Mouse (Mus musculus) ZHBTc4 (cell line): ENCODE measurements around the gene Rhog.
A peak's percentile ranks its signal among the peaks of the same experiment; 100 is the strongest.

ENCODE experiments used
- DNase-seq: peaks from one replicate; pipeline ENCODE4 v3.0.0-alpha.2; 2011; ENCODE audit warnings: low read depth, low spot score

Gene Rhog

GRCm38 (mm10) chr7:102250631-102251214 lies 5.1 kb downstream of the Rhog start:
- peak; percentile 81 for DNase-seq

GRCm38 (mm10) chr7:102249896-102250630 lies 5.8 kb downstream of the Rhog start:
- peak; percentile 80 for DNase-seq

- DNase-seq = peak; percentile 64
Observed at GRCm38 (mm10) chr7:102249531-102249895, 6.3 kb downstream of the Rhog start.

DNA sequence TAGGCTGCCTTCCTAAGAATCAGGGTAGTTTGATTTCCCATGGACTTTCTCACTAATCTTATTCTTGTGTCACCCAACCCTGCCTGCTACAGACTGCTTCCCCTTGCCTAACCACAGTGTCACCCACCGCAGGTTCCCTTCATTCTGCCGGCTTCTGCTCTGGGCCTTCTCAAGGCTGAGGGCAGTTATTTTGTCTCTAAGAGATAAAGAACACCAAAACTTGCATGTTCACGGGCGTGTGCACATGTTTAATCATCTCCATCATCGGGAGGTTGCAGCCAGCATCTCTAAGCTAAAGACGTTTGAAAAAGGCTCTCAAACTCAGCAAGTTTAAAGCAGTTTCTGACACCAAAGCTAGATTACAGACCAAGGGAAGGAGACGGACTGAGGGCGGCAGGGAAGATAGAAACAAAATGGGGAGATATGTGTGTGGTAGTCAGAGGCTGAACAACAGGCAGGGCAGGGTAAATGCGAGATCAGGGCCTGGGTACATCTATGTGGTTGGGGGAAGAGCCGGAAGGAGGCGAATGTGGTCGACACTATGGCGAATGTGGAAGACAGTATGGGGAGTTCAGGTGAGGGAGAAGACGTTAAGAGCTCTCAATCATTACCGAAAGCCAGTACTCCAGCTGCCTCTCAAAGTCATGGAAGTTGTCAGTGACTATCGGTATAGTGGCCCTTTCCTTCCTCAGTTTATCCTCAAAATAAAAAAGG lies 7.0 kb downstream of the Rhog start:
- DNase-seq = no peak

DNA sequence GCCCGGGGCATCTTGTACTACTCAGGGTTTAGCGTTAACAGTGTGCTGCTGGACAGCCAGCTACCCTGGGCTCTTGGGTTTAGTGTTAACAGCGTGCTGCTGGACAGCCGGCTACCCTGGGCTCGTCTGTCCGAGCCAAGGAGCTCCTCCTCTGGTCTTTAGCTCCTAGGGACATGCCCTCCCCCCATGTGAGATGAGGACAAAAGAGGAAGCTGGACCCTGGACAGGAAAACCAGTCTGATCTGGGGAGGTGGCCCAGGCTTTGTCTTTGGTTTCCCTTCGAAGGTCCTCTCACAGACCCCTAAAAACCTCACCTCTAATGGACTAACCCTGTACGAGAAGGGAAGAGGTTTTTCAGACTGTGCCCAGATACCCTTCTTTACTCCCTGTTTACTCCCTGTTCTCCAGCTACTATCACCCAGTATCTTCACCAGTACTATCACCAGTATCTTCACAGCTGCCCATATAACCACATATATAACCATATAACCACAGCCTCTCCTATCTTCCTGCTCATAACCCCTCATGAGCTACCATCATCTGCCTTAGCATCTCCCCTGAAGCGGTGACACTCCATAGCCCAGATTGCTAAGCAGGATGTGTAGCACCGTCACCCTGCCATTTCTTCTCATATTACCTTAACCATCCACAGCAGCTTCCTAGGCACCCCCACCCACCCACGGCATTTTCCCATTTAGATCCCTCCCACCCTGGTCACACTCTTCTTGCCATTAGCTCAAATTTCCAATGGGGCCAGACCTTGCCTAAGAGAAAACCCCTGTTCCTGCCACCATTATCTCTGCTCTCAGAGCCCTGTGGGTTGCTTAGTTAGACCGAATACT lies 8.7 kb downstream of the Rhog start:
- no peak for DNase-seq

GRCm38 (mm10) chr7:102246265-102246664 lies 9.6 kb downstream of the Rhog start:
- DNase-seq = no peak

DNA sequence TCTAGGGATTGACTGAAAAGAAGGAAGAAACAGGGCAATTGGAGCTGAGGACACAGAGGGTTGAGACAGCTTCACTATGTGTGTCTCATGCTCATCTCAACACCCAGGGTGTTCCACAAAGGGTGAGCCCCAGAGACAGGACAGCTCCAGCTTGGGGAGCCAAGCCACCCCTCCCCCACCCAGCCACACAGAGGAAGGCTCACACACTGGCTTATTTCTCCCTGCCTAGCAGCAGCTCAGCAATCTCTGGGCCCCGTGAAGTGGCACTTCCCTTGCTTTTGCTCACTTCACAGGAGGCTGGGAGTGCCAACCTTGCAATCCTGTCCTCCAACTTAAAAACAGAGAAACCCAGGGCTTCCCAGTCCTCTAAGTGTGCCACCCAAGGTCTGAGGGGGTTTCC lies 10.1 kb downstream of the Rhog start:
- DNase-seq = no peak

DNA sequence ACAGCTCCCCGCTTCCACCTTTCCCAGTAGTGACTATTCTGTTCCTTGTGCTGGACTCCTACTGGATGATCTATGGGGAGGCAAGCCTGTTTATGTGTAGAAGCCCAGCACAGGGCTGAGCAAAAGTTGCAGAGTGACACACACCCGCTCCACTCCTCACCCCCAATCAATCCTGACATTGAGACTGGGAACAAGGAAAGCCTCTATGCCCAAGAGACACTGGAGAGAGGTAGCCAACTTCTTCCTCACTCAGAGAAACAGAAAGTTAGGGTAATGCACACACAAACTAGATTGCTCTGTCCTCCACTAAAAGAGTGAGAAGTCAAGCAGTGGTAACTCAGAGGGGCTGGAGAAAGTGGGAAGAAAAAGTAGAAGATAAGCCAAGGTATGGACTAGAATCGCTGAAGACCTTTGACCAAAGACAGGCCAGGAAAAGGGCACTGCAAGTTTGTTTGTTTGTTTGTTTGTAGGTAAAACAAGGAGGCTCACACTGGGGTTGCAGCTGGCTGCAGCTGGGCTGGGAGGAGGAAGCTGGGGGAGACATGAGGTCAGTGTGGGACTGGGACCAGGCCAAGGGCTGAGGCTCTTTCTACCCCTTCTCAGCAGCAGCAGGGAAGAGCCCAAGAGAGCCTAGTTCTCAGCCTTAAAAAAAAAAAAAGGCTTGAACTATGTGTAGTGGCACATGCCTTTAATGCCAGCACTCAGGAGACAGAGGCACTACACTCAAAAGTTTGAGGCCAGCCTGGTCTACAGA lies 10.9 kb downstream of the Rhog start:
- DNase-seq = no peak

DNA sequence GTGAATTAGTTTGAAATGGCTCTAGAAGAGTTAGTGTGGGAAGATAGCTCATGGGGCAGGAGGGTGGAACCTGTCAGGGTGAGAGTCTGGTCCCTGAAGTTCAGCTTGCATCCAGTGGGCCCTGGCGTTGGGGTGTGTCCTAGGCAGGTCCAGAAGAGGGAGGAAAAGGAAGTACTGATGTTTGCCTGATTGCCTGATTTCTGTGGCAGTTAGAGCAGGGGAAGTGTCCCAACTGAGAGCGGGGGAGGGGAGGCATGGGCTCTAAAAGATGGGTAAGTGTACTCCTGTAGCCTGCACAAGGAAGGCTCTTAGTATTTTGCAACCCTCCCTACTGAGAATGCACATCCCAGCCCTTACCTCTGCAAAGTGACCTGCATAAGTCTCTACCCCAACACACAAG lies 12.0 kb downstream of the Rhog start:
- DNase-seq = peak; percentile 34

GRCm38 (mm10) chr7:102242917-102243316 lies 12.9 kb downstream of the Rhog start:
- no peak for DNase-seq

- no peak for DNase-seq
Observed at GRCm38 (mm10) chr7:102242371-102242770, 13.5 kb downstream of the Rhog start.

DNA sequence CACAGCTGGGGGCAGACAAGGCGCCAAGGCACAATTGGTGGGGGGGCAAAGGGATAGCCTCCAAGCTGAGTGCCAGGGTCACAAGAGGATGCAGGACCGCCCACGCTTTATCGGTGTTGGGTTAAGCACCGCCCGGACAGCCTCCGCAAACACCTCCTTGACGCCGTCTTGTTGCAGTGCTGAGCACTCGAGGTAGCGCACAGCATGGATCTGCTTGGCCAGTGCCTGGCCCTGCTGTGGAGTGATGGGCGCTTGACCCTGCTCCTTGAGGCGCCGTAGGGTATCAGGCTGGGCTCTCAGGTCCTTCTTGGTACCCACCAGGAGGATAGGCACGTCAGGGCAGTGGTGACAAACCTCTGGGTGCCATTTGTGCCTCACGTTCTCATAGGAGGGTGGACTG lies 16.3 kb downstream of the Rhog start:
- peak; percentile 23 for DNase-seq

GRCm38 (mm10) chr7:102238686-102239286 lies 17.1 kb downstream of the Rhog start:
- DNase-seq = no peak

DNA sequence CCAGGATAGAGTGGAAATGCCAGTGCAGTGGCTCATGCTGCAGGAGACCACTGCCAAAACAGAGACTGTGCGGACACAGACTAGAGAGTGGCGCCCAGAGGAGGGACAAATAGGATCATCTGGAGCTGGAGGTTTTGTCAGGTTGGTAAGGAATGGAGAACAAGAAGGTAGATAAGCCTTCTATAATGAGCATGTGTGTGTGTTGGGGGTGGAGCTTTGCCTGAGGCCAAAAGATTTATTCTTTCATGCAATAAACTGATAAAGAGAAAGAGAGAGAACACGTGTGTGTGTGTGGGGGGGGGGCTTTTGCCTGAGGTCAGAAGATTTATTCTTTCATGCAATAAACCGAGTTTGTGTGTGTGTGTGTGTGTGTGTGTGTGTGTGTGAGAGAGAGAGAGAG lies 22.8 kb downstream of the Rhog start:
- DNase-seq = no peak

DNA sequence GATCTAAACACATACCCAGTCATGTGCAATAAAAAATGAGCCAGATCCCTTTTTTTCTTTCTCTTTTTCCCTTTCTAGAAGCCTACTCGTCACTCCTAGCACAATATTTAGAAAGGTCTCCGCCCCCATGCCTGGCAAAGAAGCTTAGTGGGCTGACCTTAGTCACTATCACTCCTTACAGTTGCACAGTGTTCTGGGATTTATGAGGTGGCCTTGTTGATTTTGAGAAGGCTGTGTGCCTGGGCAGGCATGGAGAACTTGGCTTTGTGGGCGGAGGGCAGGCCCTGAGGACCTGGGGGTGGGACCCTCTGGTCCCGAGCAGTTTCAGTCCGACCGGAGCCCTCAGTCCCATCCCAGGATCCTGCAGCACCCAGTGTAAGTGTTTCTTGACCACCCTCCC lies 26.0 kb downstream of the Rhog start:
- no peak for DNase-seq

DNA sequence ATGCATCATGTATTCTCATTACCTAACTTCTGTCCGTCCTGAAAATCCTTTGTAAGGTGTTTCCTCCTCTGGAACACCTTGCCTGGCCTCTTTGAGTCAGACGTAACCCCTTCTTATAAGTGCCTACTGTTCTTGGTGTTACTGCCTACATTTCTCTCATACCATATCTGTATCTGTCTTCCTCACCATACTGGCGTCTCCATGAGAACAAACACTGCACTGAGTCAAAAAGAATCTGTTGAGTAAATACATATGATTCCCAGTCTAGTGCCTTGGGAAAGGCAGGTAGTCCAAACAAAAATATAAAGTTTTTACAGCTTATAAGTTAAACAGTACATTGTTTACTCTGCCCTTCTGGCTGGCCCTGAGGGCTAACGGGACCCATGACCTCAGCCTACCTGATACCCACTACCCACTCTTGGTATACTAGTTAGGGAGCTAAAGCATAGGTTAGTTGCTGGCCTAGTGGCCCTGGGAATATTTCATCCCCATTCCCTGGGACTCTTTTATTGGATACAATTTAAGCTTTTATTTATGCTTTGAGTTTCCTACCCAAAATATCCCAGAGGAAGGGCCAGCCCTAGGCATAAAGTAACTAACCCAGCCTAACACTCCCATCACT lies 27.7 kb downstream of the Rhog start:
- DNase-seq = no peak

GRCm38 (mm10) chr7:102226051-102226450 lies 29.8 kb downstream of the Rhog start:
- DNase-seq = no peak

DNA sequence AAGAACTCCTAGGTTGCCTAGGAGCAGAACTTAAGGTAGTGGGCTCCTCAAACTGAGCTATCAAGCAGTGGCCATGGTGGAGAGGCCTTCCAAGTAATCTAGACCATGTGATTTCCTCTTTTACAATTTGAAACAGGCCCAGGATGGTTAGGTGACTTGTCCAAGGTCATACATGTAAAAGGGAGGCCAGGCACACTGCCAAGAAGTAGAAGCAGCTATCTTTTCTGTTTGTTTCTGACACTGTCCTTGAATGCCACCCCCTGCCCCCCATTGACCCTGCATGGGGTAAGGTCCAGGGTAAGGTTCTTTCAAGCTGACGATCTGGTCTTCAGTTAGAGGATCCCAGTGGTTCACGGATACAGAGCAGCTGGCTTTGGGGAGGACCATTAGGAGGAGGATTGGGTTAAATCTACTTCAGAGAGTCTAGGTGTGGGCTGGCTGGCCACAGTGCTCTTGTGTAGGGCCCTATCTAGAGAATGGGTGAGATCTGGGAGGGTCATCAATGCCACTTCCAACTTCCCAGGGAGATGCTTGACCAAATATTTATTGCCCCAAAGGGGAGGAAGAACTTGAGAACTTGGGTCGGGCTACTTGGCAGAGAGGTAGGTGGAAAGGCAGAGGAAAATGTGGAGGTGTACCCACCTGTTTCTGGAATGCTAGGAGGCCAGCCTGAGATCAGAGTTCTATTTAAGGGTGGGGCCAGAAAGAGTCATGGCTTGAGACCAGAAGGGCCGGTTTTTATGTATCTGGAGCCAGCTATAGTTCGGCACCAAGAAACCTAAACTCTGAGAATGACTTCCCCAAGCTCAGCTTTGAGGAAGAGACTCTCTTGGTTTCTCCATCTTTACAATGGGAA lies 31.7 kb downstream of the Rhog start:
- DNase-seq = no peak

DNA sequence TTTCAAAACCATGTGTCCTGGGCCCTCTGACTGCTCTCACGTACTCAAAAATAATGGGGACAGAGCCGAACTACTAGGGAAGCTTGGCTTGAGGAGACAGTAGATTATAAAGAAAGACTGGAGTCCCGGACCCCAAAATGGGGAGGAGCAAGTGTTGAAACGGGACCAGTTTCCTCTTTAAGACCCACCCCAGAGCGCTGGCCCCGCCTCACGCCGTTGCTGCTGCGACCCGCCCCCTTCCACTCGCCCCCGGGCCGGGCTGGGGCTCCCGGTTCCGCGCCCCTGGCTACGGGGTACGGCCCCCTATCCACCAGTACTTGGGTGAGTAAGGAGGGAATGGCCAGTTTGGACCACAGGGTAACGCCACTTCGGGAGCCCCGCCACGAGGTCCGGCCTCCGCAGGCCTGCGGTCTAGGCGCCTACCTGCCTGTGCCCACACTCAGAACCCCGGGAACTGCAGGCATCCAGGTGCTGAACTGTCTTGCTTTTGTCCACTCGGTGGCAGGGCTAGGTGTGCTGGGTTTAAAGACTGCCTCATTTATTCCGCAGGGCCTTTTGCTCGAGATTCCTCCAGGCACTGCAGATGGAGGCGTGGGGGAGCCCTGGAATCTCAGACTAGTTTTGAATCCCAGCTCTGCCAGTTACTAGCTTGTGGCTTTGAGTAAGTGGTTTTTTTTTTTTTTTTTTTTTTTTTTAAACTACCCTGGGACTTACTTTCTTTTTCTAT lies 32.9 kb downstream of the Rhog start:
- peak; percentile 84 for DNase-seq
